Mouse (Mus musculus) cerebellum, adult 18-20 months (tissue): ENCODE measurements around the gene Olfr545.

Experiments used
- DNase-seq, 2 experiments: peaks; one replicate each; pipeline ENCODE4 v3.0.0; 2021

The Olfr545 gene

DNA sequence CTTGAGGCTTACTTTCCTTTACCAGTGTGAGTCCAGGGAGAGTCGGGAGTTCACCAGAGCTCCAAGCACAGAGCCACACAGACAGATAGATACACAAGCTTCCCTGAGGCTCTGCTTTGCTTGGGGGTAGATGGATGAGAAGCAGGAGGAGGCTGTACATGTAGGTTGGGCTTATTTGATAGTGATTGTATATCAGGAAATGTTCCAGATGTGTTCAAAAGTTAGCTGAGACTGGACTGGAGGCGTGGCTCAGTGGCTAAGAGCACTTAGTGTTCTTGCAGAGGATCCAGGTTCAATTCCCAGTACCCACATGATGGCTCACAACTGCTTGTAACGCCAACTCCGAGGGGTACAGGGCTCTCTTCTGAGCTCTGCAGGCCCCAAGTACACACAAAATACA, 20.9 kb downstream of the Olfr545 start:
- no peak for DNase-seq

DNA sequence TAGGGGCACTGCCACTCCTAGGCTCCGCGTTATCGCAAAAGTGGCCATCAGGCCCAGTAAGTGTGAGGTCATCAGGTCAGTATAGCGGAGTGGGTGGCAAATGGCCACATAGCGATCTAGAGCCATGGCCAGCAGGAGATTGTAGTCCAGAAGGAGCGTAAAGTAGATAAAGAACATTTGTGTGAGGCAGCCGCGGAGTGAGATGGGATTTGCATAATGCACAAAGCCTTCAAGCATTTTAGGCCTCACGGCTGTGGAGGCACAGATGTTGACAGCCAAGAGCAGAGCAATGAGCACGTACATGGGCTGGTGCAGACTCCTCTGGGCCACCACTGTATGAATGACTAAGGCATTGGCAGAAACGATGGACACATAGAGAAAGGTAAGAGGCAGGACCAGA, 22.0 kb downstream of the Olfr545 start:
- no peak for DNase-seq

DNA sequence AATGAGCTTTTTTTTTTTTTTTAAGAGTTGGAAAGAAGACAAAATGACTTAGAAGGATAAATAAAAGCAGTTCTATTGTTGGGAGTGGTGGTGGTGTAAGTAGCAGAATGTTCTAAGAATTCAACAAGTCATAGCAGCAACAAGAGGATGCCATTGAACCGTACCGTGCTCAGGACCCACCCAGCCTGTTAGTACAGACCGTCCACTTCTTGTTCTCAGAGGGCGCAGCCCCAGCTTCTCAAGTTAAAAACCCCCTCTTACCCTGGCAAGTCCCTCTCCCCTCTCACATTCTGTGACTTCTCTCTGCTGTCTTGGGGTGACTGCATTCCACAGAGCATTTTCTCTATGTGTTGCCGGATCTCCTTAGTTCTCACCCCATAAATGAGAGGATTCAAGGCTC, 22.8 kb downstream of the Olfr545 start:
- DNase-seq, result no peak

- no peak for DNase-seq
Measured at GRCm38 (mm10) chr7:102472675-102473074, 26.7 kb downstream of the Olfr545 start.

DNA sequence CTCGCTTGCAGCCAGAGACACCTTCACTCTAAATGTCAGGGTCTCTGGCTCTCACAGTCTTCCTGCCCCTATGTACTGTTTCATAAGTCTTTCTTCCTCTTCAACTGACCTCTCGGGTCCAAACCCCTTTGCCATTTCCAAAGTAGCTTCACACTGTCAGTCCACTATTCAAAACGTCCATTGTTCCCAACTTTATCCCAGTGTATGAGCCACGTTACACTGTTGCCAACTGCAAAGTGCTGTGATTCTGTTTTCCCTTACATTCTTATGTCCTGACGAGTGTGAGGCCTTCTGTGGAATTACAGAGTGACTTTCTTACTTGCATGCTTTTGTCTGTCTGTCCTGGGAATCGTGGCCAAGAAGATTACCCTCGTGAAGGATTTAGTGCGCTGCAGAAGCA, 31.8 kb downstream of the Olfr545 start:
- no peak for DNase-seq

GRCm38 (mm10) chr7:102458618-102459380, 40.6 kb downstream of the Olfr545 start:
- DNase-seq, result no peak

DNA sequence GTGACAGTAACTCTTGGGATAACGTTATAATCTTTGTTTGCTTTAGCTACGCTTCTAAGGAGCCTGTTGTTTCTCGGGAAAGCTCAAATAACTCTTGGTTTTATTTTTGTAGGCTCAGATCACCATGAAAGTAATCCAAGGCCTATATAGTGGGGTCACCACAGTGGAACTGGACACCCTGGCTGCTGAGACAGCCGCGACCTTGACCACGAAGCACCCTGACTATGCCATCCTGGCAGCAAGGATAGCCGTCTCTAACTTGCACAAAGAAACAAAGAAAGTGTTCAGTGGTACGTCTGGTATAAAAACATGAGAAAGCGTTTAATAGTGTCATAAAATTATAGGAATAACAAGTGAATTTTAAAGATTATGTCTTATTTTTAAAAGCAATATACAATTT, 52.9 kb downstream of the Olfr545 start:
- no peak for DNase-seq

GRCm38 (mm10) chr7:102444301-102444700, 55.1 kb downstream of the Olfr545 start:
- no peak for DNase-seq

DNA sequence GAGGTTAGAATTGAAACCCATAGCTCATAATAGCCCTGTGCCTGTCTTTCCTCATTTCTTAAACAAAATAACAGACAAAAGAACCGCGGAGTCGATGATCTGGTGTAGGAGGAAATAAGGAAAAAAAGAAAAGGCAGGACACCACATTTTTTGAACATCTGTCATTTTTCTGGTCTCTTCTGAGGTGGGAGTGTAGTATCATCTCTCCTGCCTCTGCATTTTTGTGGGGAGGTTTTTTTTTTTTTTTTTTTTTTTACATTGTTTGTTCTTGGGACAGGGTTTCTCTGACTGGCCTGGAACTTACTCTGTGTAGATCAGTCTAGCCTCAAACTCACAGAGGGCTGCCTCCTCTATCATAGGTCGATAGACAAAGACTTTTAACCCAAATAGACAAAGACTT, 56.9 kb downstream of the Olfr545 start:
- no peak for DNase-seq

GRCm38 (mm10) chr7:102441657-102442391, 57.5 kb downstream of the Olfr545 start, which contains the start of gene Rrm1:
Gene Rrm1, plus strand, starts transcription at chr7:102441695.
- DNase-seq, result peak; percentile 93 to 97
